Mouse (Mus musculus) liver, embryonic 13.5 days (tissue): ENCODE measurements around the gene Gpr68. TPM values are rescaled to one million over a fixed set of nuclear protein-coding genes. Genes with fewer than 3 reads are reported as not detected.

Experiments used
- ATAC-seq: fragments of 200-750 bp; cut with Nextera tagmentation; 2 replicates; pipeline ENCODE4 v1.8.0; 2017; ENCODE audit warnings: low read depth, mild to moderate bottlenecking, moderate number of reproducible peaks, moderate library complexity
- DNase-seq: peaks from one replicate; pipeline ENCODE4 v3.0.0; 2022
- H3K27ac ChIP-seq: fragments of 300-500 bp; sonication (generic); 2 replicates; pipeline ENCODE4 v1.5.1; 2015; ENCODE audit warnings: moderate library complexity, mild to moderate bottlenecking, inconsistent platforms
- H3K27me3 ChIP-seq: fragments of 300-500 bp; sonication (generic); 2 replicates; pipeline ENCODE4 v1.6.1; 2015; ENCODE audit warnings: mild to moderate bottlenecking, inconsistent platforms
- H3K36me3 ChIP-seq: fragments of 300-500 bp; sonication (generic); 2 replicates; pipeline ENCODE4 v1.6.1; 2015; ENCODE audit warnings: mild to moderate bottlenecking, inconsistent platforms
- H3K4me1 ChIP-seq: fragments of 300-500 bp; sonication (generic); replicated peaks from 2 replicates; pipeline ENCODE4 v1.6.1; 2015; ENCODE audit warnings: inconsistent platforms
- H3K4me2 ChIP-seq: fragments of 300-500 bp; sonication (generic); 2 replicates; pipeline ENCODE4 v1.6.1; 2015; ENCODE audit warnings: inconsistent platforms, mild to moderate bottlenecking, moderate library complexity
- H3K4me3 ChIP-seq: fragments of 300-500 bp; sonication (generic); replicated peaks from 2 replicates; pipeline ENCODE4 v1.5.1; 2015; ENCODE audit warnings: mild to moderate bottlenecking, inconsistent platforms
- H3K9ac ChIP-seq: fragments of 300-500 bp; sonication (generic); 2 replicates; pipeline ENCODE4 v1.6.1; 2015; ENCODE audit warnings: mild to moderate bottlenecking, inconsistent platforms
- H3K9me3 ChIP-seq: fragments of 300-500 bp; sonication (generic); replicated peaks from 2 replicates; pipeline ENCODE4 v1.6.1; 2016; ENCODE audit warnings: inconsistent platforms
- WGBS: fragments of 180-500 bp; shearing (Covaris S2); methylation state at CpG from one replicate; pipeline ENCODE4 v1.1.7; 2015; ENCODE audit not compliant: insufficient replicate concordance; 5-methylcytosine and 5-hydroxymethylcytosine counted together
- polyA plus RNA-seq: library from polyadenylated mRNA; unstranded; fragments of >200 nt; fragmentation: Nextera tagmentation; extraction: Ambion mirVana; gene quantifications from 2 replicates; pipeline ENCODE4 v1.2.1, GENCODE M21; 2015

The Gpr68 gene
- polyA plus RNA-seq, 1 experiment from 2014 or later = 0.08 TPM

GRCm38 (mm10) chr12:100867097-100867496 lies 40.9 kb downstream of the Gpr68 start:
- Histone ChIP-seq H3K4me3 (no peak overlapping the region), H3K4me2 (no peak overlapping the region), H3K9me3 (no peaks in the 10 kb centered on the region), H3K27me3 (no peaks in the 10 kb centered on the region), H3K9ac (no peak overlapping the region), H3K36me3 (no peaks in the 10 kb centered on the region), H3K4me1 (no peaks in the 10 kb centered on the region), H3K27ac (no peak overlapping the region)
- DNase-seq = no peak
- 70% methylated on average over 8 of the region's 8 CpGs for whole genome bisulfite sequencing
- no peak for ATAC-seq

- H3K4me2 ChIP-seq = no peak overlapping the region
- no peak overlapping the region for H3K4me3 ChIP-seq
- no peaks in the 10 kb centered on the region for H3K4me1 ChIP-seq
- 64% methylated on average over 11 of the region's 11 CpGs for WGBS
- no peak for DNase-seq
- no peak overlapping the region for H3K9ac ChIP-seq
- no peaks in the 10 kb centered on the region for H3K9me3 ChIP-seq
- no peaks in the 10 kb centered on the region for H3K36me3 ChIP-seq
- no peak overlapping the region for H3K27ac ChIP-seq
- no peaks in the 10 kb centered on the region for H3K27me3 ChIP-seq
- no peak for ATAC-seq
Observed at GRCm38 (mm10) chr12:100865509-100866078, 42.4 kb downstream of the Gpr68 start.

- Histone ChIP-seq H3K36me3 (no peaks in the 10 kb centered on the region), H3K4me1 (no peaks in the 10 kb centered on the region), H3K27me3 (no peaks in the 10 kb centered on the region), H3K9ac (no peak overlapping the region), H3K4me3 (no peak overlapping the region), H3K4me2 (no peak overlapping the region), H3K27ac (no peak overlapping the region), H3K9me3 (no peaks in the 10 kb centered on the region)
- DNase-seq = no peak
- no peak for ATAC-seq
Observed at GRCm38 (mm10) chr12:100865072-100865471, 42.9 kb downstream of the Gpr68 start.

- no peaks in the 10 kb centered on the region for H3K9me3 ChIP-seq
- no peak overlapping the region for H3K4me3 ChIP-seq
- H3K9ac ChIP-seq = no peak overlapping the region
- 80% methylated on average over 3 of the region's 3 CpGs for WGBS
- H3K4me2 ChIP-seq = no peak overlapping the region
- no peaks in the 10 kb centered on the region for H3K4me1 ChIP-seq
- no peak for DNase-seq
- no peak for ATAC-seq
- H3K36me3 ChIP-seq = no peaks in the 10 kb centered on the region
- H3K27ac ChIP-seq = no peak overlapping the region
- H3K27me3 ChIP-seq = no peaks in the 10 kb centered on the region
Observed at GRCm38 (mm10) chr12:100862856-100863446, 45.0 kb downstream of the Gpr68 start.

- Histone ChIP-seq H3K4me3 (no peak overlapping the region), H3K36me3 (no peaks in the 10 kb centered on the region), H3K9me3 (no peaks in the 10 kb centered on the region), H3K27ac (no peak overlapping the region), H3K4me1 (no peaks in the 10 kb centered on the region), H3K4me2 (no peak overlapping the region), H3K27me3 (no peaks in the 10 kb centered on the region), H3K9ac (no peak overlapping the region)
- 24% methylated on average over 3 of the region's 3 CpGs for WGBS
- DNase-seq (no peak), ATAC-seq (no peak)
Observed at GRCm38 (mm10) chr12:100862272-100862671, 45.7 kb downstream of the Gpr68 start.

GRCm38 (mm10) chr12:100857791-100858190 lies 50.2 kb downstream of the Gpr68 start:
- Histone ChIP-seq H3K27ac (no peak overlapping the region), H3K4me3 (no peak overlapping the region), H3K9me3 (no peaks in the 10 kb centered on the region), H3K9ac (no peak overlapping the region), H3K4me1 (no peaks in the 10 kb centered on the region), H3K36me3 (no peaks in the 10 kb centered on the region), H3K27me3 (no peaks in the 10 kb centered on the region), H3K4me2 (no peak overlapping the region)
- ATAC-seq (no peak), DNase-seq (no peak)
- 51% methylated on average over 7 of the region's 7 CpGs for WGBS

DNA sequence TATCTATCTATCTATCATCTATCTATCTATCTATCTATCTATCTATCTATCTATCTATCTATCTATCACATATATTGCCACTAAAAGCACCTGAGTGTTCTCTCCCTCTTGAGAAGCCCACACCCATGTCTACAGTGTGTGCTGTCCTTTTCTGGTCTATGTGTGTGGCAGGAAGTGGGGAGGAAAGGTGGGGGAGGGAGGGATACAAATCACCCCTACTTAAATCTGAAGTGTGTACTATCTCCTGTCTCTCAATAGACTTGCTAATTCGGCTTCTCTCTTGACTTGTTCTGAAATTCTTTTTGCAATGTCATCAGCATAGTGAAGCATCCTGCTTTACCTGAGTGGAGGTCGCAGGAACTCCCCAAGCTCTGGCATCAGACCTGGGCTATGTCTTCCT lies 51.7 kb downstream of the Gpr68 start:
- ATAC-seq (no peak), DNase-seq (no peak)
- Histone ChIP-seq H3K36me3 (no peaks in the 10 kb centered on the region), H3K4me3 (no peak overlapping the region), H3K4me2 (no peak overlapping the region), H3K27ac (no peak overlapping the region), H3K4me1 (no peaks in the 10 kb centered on the region), H3K9ac (no peak overlapping the region), H3K9me3 (no peaks in the 10 kb centered on the region), H3K27me3 (no peaks in the 10 kb centered on the region)
- WGBS = 63% methylated on average over 2 of the region's 2 CpGs

DNA sequence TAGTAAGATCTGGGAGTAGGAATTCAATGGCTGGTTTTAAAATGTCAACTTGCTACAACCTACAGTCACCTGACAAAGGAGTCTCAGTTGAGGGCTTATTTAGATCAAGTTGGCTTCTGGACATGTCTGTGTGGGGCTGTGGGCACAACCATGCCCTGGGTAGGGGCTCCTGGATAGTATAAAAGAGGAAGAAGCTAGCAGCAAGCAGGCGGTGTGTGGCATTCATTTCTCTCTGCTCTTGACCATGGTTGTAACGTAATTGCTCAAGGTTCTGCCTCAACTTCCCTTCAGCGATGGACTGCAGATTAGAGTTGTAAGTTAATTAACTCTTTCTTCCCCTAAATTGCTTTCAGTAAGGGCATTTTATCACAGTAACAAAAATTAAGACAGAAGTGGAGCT lies 55.6 kb downstream of the Gpr68 start:
- Histone ChIP-seq H3K4me3 (no peak overlapping the region), H3K27me3 (no peaks in the 10 kb centered on the region), H3K27ac (no peak overlapping the region), H3K36me3 (no peaks in the 10 kb centered on the region), H3K9ac (no peak overlapping the region), H3K4me2 (no peak overlapping the region), H3K9me3 (no peaks in the 10 kb centered on the region), H3K4me1 (no peaks in the 10 kb centered on the region)
- no peak for ATAC-seq
- 27% methylated on average over 3 of the region's 3 CpGs for WGBS
- no peak for DNase-seq

GRCm38 (mm10) chr12:100849421-100850138 lies 58.4 kb downstream of the Gpr68 start:
- Histone ChIP-seq H3K9ac (no peak overlapping the region), H3K36me3 (no peaks in the 10 kb centered on the region), H3K9me3 (no peaks in the 10 kb centered on the region), H3K4me3 (no peak overlapping the region), H3K27ac (no peak overlapping the region), H3K27me3 (no peaks in the 10 kb centered on the region), H3K4me1 (no peaks in the 10 kb centered on the region), H3K4me2 (no peak overlapping the region)
- WGBS = 53% methylated on average over 7 of the region's 7 CpGs
- DNase-seq (no peak), ATAC-seq (peak; percentile 59; the same call in 1 of the 2 replicates)

GRCm38 (mm10) chr12:100847437-100848080 lies 60.4 kb downstream of the Gpr68 start:
- Histone ChIP-seq H3K9me3 (no peaks in the 10 kb centered on the region), H3K4me3 (no peak overlapping the region), H3K9ac (no peak overlapping the region), H3K4me1 (no peaks in the 10 kb centered on the region), H3K36me3 (no peaks in the 10 kb centered on the region), H3K27ac (no peak overlapping the region), H3K27me3 (no peaks in the 10 kb centered on the region), H3K4me2 (no peak overlapping the region)
- no peak for ATAC-seq
- no peak for DNase-seq
- WGBS = 72% methylated on average over 11 of the region's 11 CpGs

- DNase-seq = no peak
- no peak overlapping the region for H3K4me2 ChIP-seq
- no peaks in the 10 kb centered on the region for H3K27me3 ChIP-seq
- H3K4me1 ChIP-seq = no peaks in the 10 kb centered on the region
- no peaks in the 10 kb centered on the region for H3K36me3 ChIP-seq
- H3K9me3 ChIP-seq = no peaks in the 10 kb centered on the region
- no peak overlapping the region for H3K4me3 ChIP-seq
- H3K27ac ChIP-seq = no peak overlapping the region
- no peak overlapping the region for H3K9ac ChIP-seq
- WGBS = 33% methylated on average over 1 of the region's 1 CpGs
- ATAC-seq = no peak
Observed at GRCm38 (mm10) chr12:100846566-100846965, 61.4 kb downstream of the Gpr68 start.
